Mouse (Mus musculus) heart, embryonic 15.5 days (tissue): ENCODE data around the gene Tmem259. TPM values are rescaled to one million over a fixed set of nuclear protein-coding genes. Genes with fewer than 3 reads are reported as not detected.

Experiments
- ATAC-seq: fragments of 200-750 bp; cut with Nextera tagmentation; replicated peaks from 2 replicates; pipeline ENCODE4 v1.8.0; 2017; ENCODE audit warnings: low read depth, moderate TSS enrichment; ENCODE audit not compliant: insufficient number of reproducible peaks, insufficient read depth, low FRiP score
- H3K27ac ChIP-seq: fragments of 300-500 bp; sonication (generic); 2 replicates; pipeline ENCODE4 v1.5.1; 2015; ENCODE audit warnings: mild to moderate bottlenecking, inconsistent platforms
- H3K27me3 ChIP-seq: fragments of 300-500 bp; sonication (generic); 2 replicates; pipeline ENCODE4 v1.6.1; 2015; ENCODE audit warnings: inconsistent platforms
- H3K36me3 ChIP-seq: fragments of 300-500 bp; sonication (generic); 2 replicates; pipeline ENCODE4 v1.6.1; 2015; ENCODE audit warnings: mild to moderate bottlenecking, inconsistent platforms
- H3K4me1 ChIP-seq: fragments of 300-500 bp; sonication (generic); replicated peaks from 2 replicates; pipeline ENCODE4 v1.6.1; 2015; ENCODE audit warnings: inconsistent platforms
- H3K4me2 ChIP-seq: fragments of 300-500 bp; sonication (generic); 2 replicates; pipeline ENCODE4 v1.6.1; 2015; ENCODE audit warnings: inconsistent platforms, mild to moderate bottlenecking, moderate library complexity
- H3K4me3 ChIP-seq: fragments of 300-500 bp; sonication (generic); 2 replicates; pipeline ENCODE4 v1.5.1; 2015; ENCODE audit warnings: mild to moderate bottlenecking, inconsistent platforms
- H3K9ac ChIP-seq: fragments of 300-500 bp; sonication (generic); 2 replicates; pipeline ENCODE4 v1.6.1; 2015; ENCODE audit warnings: mild to moderate bottlenecking, inconsistent platforms
- H3K9me3 ChIP-seq: fragments of 300-500 bp; sonication (generic); replicated peaks from 2 replicates; pipeline ENCODE4 v1.6.1; 2016; ENCODE audit warnings: inconsistent platforms
- WGBS: fragments of 180-500 bp; shearing (Covaris S2); methylation state at CpG from one replicate; pipeline ENCODE4 v1.1.7; 2015; ENCODE audit warnings: mixed read lengths; 5-methylcytosine and 5-hydroxymethylcytosine counted together
- polyA plus RNA-seq: library from polyadenylated mRNA; unstranded; fragments of >200 nt; fragmentation: Nextera tagmentation; extraction: Ambion mirVana; gene quantifications from 2 replicates; pipeline ENCODE4 v1.2.1, GENCODE M21; 2015

The Tmem259 gene
- 16.2 and 19.6 TPM in 2 replicates for polyA plus RNA-seq

DNA sequence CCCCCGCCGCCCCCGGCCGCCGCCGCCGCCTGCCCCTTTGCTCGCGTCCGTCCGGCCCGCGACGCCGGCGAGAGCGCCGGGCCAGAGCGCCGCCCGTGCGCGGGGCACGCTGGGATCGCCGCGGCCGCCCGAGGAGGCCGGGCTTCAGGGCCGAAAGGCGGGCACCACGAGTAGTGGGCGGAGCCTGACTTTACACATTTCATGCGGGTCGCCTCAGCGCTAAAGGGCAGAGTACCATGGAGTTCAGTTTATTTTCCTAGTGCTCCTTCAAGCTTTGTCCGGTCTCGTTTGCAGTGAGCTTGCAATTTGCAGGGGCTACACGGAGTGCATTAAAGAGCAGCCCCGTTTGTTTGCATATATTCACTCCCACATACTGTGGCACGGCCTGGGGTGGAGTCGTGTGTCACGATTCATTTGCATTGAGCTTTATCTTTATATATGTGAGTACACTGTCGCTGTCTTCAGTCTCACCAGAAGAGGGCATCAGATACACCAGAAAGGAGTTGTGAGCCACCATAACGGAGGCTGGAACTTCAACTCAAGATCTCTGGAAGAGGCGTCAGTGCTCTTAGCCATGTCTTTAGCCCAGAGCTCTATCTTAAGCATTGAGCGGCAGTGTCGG is at the start of gene Tmem259:
TSS of gene Tmem259 (minus strand) at position 136 of the 622 bp plus-strand sequence.
- peak; percentile 65 for ATAC-seq
- Histone ChIP-seq H3K36me3 (peaks cover 2% of the 10 kb centered on the region; the same call in 1 of the 2 replicates), H3K9ac (peak within 1 kb of the TSS; percentile 92), H3K4me1 (peaks cover 58% of the 10 kb centered on the region), H3K27ac (peak within 1 kb of the TSS; percentile 92), H3K4me3 (peak within 1 kb of the TSS; percentile 74), H3K9me3 (no peaks in the 10 kb centered on the region), H3K27me3 (no peaks in the 10 kb centered on the region), H3K4me2 (peak within 1 kb of the TSS; percentile 75)
- WGBS, result under 1% methylated on average over 28 of the region's 49 CpGs

DNA sequence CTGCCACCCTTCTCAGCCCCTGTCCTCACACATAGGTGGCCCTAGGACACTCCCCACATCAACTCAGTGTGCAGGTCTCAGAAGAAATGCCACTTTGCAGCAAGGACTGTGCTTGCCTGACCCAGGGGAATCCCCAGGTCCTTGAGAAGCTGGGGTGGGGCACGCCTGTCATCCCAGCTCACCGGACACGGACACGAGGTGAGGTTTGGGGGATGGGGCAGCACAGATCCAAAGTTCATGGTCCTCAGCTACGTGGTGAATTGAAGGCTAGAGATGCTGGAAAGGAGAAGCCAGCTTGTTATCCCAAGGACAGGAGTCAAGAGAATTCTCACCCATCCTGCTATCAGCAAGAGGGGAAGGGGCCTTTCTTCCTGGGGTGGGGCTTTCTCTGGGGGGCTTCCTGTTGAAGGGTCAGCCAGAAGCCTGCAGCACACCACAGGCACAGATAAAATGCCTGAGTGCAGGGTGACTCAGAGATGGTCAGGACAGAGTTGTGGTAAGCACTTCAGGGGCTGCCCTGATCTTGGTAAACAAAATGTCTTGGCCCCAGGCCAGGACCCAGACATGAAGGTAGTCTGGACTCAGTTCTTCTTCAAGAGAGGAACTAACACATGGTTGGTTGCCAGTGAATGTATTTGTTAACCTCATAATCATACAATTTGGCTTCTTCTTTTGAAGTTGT is 48.8 kb upstream of the Tmem259 start:
- no peak overlapping the region for H3K4me3 ChIP-seq
- 15% methylated on average over 5 of the region's 5 CpGs for WGBS
- ATAC-seq, result peak; percentile 63
- H3K27ac ChIP-seq, result peak overlapping the region; percentile 81
- H3K9ac ChIP-seq, result peak overlapping the region; percentile 29
- no peaks in the 10 kb centered on the region for H3K27me3 ChIP-seq
- peaks cover 27% of the 10 kb centered on the region for H3K4me1 ChIP-seq
- H3K4me2 ChIP-seq, result 0 out of 2 replicates have a peak overlapping the region, but pooled peaks have one; percentile 9
- H3K36me3 ChIP-seq, result peaks cover 26% of the 10 kb centered on the region
- H3K9me3 ChIP-seq, result no peaks in the 10 kb centered on the region

DNA sequence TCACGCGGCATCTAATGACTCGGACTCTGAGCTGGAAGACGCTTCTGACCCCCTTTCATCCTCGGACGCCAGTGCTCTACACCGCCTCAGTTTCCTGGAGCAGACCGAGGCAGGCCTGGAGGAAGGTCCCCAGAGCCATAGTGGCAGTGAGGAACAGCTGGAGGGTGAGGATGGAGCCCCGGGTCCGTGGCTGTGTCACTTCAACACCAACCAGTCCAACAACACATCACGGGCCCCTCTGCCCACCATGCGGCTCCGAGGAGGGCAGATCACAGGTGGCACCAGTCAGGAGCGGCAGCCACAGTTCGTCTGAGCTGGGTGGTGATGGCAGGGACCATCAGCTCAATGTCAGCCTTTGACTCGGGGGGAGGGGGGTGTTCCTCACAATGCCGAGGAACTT is 46.6 kb upstream of the Tmem259 start:
- H3K36me3 ChIP-seq, result peaks cover 4% of the 10 kb centered on the region
- no peaks in the 10 kb centered on the region for H3K9me3 ChIP-seq
- H3K4me3 ChIP-seq, result no peak overlapping the region
- H3K27ac ChIP-seq, result no peak overlapping the region
- H3K4me2 ChIP-seq, result no peak overlapping the region
- H3K9ac ChIP-seq, result no peak overlapping the region
- no peak for ATAC-seq
- H3K4me1 ChIP-seq, result peaks cover 24% of the 10 kb centered on the region
- WGBS, result 86% methylated on average over 17 of the region's 17 CpGs
- H3K27me3 ChIP-seq, result no peaks in the 10 kb centered on the region

DNA sequence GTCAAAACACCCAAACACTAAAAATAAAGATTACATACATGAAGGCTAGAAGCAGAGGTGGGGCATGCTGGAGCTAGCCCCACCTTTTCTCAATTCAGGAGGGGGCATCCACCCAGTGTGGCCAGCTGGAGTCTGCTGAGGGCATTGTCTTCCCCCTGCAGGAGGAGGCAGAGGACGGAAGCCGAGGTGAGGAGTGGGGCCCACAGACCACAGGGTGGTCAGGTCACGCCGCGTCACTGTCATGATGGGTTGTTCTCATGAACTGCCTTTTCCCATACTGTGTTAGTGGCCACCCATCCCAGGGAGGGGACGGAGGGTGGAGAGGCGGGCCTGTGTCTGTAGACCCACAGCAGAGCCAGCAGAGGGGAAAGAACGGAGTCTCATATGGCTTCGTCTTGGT is 46.1 kb upstream of the Tmem259 start:
- Histone ChIP-seq H3K9me3 (no peaks in the 10 kb centered on the region), H3K4me3 (no peak overlapping the region), H3K36me3 (no peaks in the 10 kb centered on the region), H3K4me1 (peaks cover 24% of the 10 kb centered on the region), H3K9ac (no peak overlapping the region), H3K27me3 (no peaks in the 10 kb centered on the region), H3K27ac (no peak overlapping the region), H3K4me2 (no peak overlapping the region)
- 80% methylated on average over 9 of the region's 9 CpGs for WGBS
- ATAC-seq, result no peak

DNA sequence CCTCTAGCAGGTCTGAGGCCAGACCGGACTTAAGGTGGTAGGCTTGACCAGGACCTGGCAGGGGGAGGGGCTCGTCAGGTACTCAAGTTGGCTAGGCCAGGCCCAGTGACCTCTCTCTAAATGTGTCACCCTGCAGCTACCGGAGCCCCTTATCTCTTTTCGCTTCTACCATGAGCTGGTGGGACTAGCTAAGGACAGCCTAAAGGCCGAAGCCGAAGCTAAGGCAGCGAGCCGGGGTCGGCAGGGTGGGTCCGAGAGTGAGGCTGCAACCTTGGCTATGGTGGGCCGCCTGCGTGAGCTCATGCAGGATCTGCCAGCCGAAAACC is 44.4 kb upstream of the Tmem259 start:
- Histone ChIP-seq H3K27ac (no peak overlapping the region), H3K4me2 (no peak overlapping the region), H3K4me1 (peaks cover 13% of the 10 kb centered on the region), H3K27me3 (no peaks in the 10 kb centered on the region), H3K4me3 (no peak overlapping the region), H3K36me3 (no peaks in the 10 kb centered on the region), H3K9ac (no peak overlapping the region), H3K9me3 (no peaks in the 10 kb centered on the region)
- WGBS, result 89% methylated on average over 13 of the region's 13 CpGs
- ATAC-seq, result no peak

DNA sequence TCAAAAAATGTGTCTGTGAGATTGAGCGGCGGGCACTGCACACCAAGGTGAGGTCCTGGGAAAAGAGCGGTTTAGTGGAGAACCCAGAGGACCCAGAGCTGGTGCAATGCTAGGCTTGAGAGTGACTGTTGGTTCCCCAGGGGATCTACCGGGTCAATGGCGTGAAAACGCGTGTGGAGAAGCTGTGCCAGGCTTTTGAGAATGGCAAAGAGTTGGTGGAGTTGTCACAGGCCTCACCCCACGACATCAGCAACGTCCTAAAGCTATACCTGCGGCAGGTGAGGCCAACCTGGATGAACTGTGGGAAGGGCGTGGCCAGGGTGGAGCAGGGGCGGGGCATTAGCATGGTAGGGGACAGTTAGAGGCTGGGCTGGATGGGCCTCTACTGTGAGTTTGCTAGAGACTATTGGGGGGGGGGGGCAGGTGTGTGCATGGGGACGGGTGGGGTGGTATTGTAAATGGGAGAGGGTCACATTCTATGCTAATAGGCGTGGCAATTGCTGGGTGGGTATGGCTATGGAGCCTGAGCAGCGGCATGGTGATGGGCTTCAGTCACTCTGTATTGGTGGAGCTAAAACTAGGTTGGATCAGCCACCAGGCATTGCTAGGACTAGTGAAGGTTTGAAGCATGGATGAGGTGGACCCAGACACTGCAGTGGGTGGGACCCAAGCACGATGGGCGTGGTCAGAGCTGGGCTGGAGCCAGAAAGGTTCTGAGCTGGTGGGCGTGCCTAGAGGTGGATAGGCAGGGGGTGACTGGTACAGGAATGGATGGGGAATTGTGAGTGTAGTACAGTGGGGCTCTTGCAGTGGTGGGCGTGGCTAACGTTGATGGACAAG is 43.8 kb upstream of the Tmem259 start:
- no peak for ATAC-seq

DNA sequence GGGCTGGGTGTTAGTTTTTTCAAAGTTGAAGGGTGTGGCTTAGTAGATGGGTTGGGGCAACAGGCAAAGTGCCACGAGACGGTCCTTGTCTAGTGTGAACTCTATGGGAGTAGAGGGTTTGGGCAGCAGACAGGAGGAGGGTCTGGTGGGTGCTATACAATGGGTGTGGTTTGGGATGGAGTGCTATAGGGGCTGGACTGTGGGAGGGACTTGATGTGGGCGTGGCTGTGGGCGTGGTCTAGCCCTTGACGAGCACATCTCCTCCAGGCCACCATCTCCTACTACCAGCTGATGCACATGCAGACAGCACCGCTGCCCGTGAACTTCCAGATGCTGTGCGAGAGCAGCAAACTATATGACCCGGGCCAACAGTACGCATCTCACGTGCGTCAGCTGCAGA is 41.8 kb upstream of the Tmem259 start:
- no peak overlapping the region for H3K4me2 ChIP-seq
- no peak for ATAC-seq
- 65% methylated on average over 12 of the region's 12 CpGs for WGBS
- no peaks in the 10 kb centered on the region for H3K27me3 ChIP-seq
- no peaks in the 10 kb centered on the region for H3K36me3 ChIP-seq
- no peak overlapping the region for H3K27ac ChIP-seq
- no peak overlapping the region for H3K9ac ChIP-seq
- no peak overlapping the region for H3K4me3 ChIP-seq
- H3K9me3 ChIP-seq, result no peaks in the 10 kb centered on the region
- 0 out of 2 replicates have a peak, but pooled peaks cover 2% of the 10 kb centered on the region for H3K4me1 ChIP-seq

More for the DNA sequence above, 43.8 kb upstream of the Tmem259 start:
- no peak overlapping the region for H3K4me2 ChIP-seq
- no peak overlapping the region for H3K27ac ChIP-seq
- H3K4me3 ChIP-seq, result no peak overlapping the region
- H3K27me3 ChIP-seq, result no peaks in the 10 kb centered on the region
- no peaks in the 10 kb centered on the region for H3K36me3 ChIP-seq
- 75% methylated on average over 20 of the region's 20 CpGs for WGBS
- H3K4me1 ChIP-seq, result peaks cover 7% of the 10 kb centered on the region
- no peaks in the 10 kb centered on the region for H3K9me3 ChIP-seq
- H3K9ac ChIP-seq, result no peak overlapping the region

DNA sequence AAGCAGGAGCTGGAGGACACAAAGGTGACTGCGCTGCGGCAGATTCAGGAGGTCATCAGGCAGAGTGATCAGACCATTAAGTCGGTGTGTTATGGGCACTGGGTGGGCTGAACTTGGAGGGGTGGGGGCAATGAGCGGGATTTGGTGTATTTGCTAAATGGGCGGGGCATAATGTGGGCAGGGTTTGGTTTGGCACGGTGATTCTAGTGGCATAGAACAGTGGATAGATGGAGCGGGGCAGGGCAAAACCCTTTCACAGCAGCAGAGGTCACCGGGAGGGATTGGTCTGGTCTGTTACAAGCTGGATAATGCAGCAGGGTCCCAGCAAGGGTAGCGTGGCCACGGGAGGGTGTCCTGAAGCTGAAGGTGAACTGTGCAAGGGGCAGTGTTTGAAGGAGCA is 41.3 kb upstream of the Tmem259 start:
- H3K27ac ChIP-seq, result no peak overlapping the region
- no peak overlapping the region for H3K4me2 ChIP-seq
- no peaks in the 10 kb centered on the region for H3K27me3 ChIP-seq
- WGBS, result 81% methylated on average over 10 of the region's 10 CpGs
- peaks cover 5% of the 10 kb centered on the region; the same call in 1 of the 2 replicates for H3K4me1 ChIP-seq
- H3K9me3 ChIP-seq, result no peaks in the 10 kb centered on the region
- H3K4me3 ChIP-seq, result no peak overlapping the region
- H3K36me3 ChIP-seq, result no peaks in the 10 kb centered on the region
- ATAC-seq, result no peak
- H3K9ac ChIP-seq, result no peak overlapping the region

DNA sequence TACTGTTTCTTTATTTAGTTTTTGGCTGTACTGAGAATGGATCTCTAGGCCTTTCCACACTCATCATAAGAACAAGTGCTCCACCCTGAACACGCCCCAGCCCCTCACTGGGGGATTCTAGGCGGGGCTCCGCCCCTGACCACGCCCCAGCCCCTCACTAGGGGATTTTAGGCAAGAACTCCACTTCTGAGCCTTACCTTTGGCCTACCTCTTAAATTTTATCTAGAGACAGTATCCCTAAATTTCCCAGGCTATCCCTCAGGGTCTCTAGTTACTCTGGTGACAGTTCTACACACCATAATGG is 40.9 kb upstream of the Tmem259 start:
- 60% methylated on average over 4 of the region's 4 CpGs for WGBS
- H3K9me3 ChIP-seq, result no peaks in the 10 kb centered on the region
- no peak for ATAC-seq

DNA sequence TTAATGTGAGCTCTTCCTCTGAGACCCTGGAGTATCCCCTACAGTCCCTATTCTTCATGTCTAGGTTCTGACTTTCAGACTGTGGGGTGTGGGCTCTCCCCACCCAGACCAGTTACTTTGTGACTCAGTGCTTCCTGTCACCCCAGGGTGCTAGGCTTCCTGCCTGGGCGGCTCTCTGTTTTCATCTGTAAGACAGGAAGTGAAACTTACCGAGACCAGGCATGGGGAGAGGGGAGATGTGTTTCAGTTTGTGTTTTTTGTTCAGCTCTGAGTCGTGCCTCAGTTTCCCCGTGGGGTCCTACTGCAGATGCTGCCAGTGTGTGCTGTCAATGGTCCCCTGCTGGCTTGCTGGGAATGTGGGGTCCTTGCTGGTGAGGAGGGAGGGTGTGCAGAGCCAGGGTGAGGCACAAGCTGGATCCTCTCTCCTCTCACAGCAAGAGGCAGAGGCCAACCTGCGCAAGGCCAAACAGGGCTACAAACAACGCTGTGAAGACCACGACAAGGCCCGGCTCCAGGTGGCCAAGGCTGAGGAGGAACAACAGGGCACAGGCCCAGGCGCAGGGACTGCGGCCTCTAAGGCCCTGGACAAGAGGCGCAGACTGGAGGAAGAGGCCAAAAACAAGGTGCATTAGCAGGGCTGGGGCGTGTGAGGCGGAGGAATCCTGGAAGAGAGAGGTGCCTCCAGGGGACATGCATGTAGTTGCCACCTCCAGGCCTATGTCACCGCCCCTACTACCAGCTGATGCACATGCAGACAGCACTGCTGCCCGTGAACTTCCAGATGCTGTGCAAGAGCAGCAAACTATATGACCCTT is 40.3 kb upstream of the Tmem259 start:
- WGBS, result 70% methylated on average over 15 of the region's 15 CpGs
- no peak overlapping the region for H3K9ac ChIP-seq

More for the DNA sequence above, 40.9 kb upstream of the Tmem259 start:
- no peak overlapping the region for H3K4me3 ChIP-seq
- H3K4me2 ChIP-seq, result no peak overlapping the region
- H3K9ac ChIP-seq, result no peak overlapping the region
- H3K36me3 ChIP-seq, result no peaks in the 10 kb centered on the region
- H3K27me3 ChIP-seq, result no peaks in the 10 kb centered on the region
- peaks cover 8% of the 10 kb centered on the region for H3K4me1 ChIP-seq
- no peak overlapping the region for H3K27ac ChIP-seq

DNA sequence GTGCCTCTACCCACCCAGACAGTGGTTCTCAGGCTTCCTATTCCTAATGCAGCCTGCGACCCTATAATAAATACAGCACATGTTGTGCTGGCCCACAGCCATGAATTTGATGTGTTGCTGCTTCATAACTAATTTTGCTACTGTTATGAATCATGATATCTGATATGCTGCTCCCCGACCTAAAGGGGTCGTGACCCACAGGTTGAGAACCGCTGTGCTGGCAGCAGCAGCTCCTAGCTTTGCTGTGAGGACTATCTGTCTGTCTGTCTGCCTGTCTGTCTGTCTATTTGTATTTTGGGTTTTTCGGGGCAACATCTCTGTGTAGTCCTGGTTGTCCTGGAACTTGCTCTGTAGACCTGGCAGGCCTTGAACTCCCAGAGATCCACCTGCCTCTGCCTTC is 39.6 kb upstream of the Tmem259 start:
- H3K36me3 ChIP-seq, result no peaks in the 10 kb centered on the region
- H3K9me3 ChIP-seq, result no peaks in the 10 kb centered on the region
- no peak overlapping the region for H3K4me3 ChIP-seq
- H3K27ac ChIP-seq, result no peak overlapping the region
- WGBS, result 83% methylated on average over 5 of the region's 5 CpGs
- peaks cover 21% of the 10 kb centered on the region for H3K4me1 ChIP-seq
- no peaks in the 10 kb centered on the region for H3K27me3 ChIP-seq
- H3K4me2 ChIP-seq, result no peak overlapping the region
- no peak for ATAC-seq
- H3K9ac ChIP-seq, result no peak overlapping the region

More for the DNA sequence above, 40.3 kb upstream of the Tmem259 start:
- H3K9me3 ChIP-seq, result no peaks in the 10 kb centered on the region
- H3K4me2 ChIP-seq, result 0 out of 2 replicates have a peak overlapping the region, but pooled peaks have one; percentile 2
- H3K36me3 ChIP-seq, result no peaks in the 10 kb centered on the region
- no peak overlapping the region for H3K4me3 ChIP-seq
- H3K27ac ChIP-seq, result no peak overlapping the region
- peaks cover 14% of the 10 kb centered on the region for H3K4me1 ChIP-seq
- ATAC-seq, result no peak
- H3K27me3 ChIP-seq, result no peaks in the 10 kb centered on the region
